Mouse (Mus musculus) heart, embryonic 12.5 days (tissue): ENCODE data around the gene Nlrc5. TPM values are rescaled to one million over a fixed set of nuclear protein-coding genes. Genes with fewer than 3 reads are reported as not detected.

Source experiments
- ATAC-seq: fragments of 200-750 bp; cut with Nextera tagmentation; 2 replicates; pipeline ENCODE4 v1.8.0; 2017; ENCODE audit warnings: moderate TSS enrichment, moderate library complexity; ENCODE audit not compliant: insufficient number of reproducible peaks, low FRiP score
- H3K27ac ChIP-seq: fragments of 300-500 bp; sonication (generic); 2 replicates; pipeline ENCODE4 v1.5.1; 2016; ENCODE audit warnings: mild to moderate bottlenecking, moderate library complexity; ENCODE audit not compliant: poor library complexity, severe bottlenecking
- H3K27me3 ChIP-seq: fragments of 300-500 bp; sonication (generic); replicated peaks from 2 replicates; pipeline ENCODE4 v1.6.1; 2016; ENCODE audit warnings: mild to moderate bottlenecking, moderate library complexity
- H3K36me3 ChIP-seq: fragments of 300-500 bp; sonication (generic); 2 replicates; pipeline ENCODE4 v1.6.1; 2016; ENCODE audit warnings: mild to moderate bottlenecking, moderate library complexity
- H3K4me1 ChIP-seq: fragments of 300-500 bp; sonication (generic); replicated peaks from 2 replicates; pipeline ENCODE4 v1.6.1; 2016; ENCODE audit warnings: mild to moderate bottlenecking
- H3K4me2 ChIP-seq: fragments of 300-500 bp; sonication (generic); 2 replicates; pipeline ENCODE4 v1.6.1; 2016; ENCODE audit warnings: mild to moderate bottlenecking, moderate library complexity
- H3K4me3 ChIP-seq: fragments of 300-500 bp; sonication (generic); 2 replicates; pipeline ENCODE4 v1.5.1; 2016; ENCODE audit warnings: mild to moderate bottlenecking
- H3K9ac ChIP-seq: fragments of 300-500 bp; sonication (generic); 2 replicates; pipeline ENCODE4 v1.6.1; 2016; ENCODE audit warnings: mild to moderate bottlenecking, moderate library complexity
- H3K9me3 ChIP-seq: fragments of 300-500 bp; sonication (generic); replicated peaks from 2 replicates; pipeline ENCODE4 v1.6.1; 2016; ENCODE audit warnings: mild to moderate bottlenecking, moderate library complexity
- WGBS: fragments of 180-500 bp; shearing (Covaris S2); methylation state at CpG from one replicate; pipeline ENCODE4 v1.1.7; 2016; 5-methylcytosine and 5-hydroxymethylcytosine counted together
- polyA plus RNA-seq: library from polyadenylated mRNA; unstranded; fragments of >200 nt; fragmentation: Nextera tagmentation; extraction: Ambion mirVana; gene quantifications from 2 replicates; pipeline ENCODE4 v1.2.1, GENCODE M21; 2016

Gene Nlrc5
- polyA plus RNA-seq, 1 experiment from 2014 or later = 0.08 TPM

DNA sequence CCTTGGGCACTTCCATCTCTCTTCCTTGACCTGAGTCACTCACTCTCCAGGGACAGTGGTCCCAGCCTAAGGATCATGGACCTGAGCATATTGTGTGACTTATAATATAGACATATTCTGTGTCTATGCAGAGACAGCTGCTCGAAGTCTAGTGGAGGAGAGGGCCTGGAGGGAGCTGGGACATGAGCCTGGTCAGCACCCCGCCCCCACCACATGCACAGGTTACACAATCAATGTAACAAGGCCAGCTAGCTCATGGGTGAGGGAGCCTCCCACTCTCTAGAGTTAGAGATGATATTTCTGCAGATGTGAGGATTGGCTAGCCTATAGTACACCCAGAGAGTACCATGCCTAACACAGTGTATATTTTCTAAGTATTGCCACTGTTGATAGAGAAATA lies 36.6 kb downstream of the Nlrc5 start:
- no peak for ATAC-seq
- 65% methylated on average over 2 of the region's 2 CpGs for WGBS
- no peak overlapping the region for H3K4me3 ChIP-seq

DNA sequence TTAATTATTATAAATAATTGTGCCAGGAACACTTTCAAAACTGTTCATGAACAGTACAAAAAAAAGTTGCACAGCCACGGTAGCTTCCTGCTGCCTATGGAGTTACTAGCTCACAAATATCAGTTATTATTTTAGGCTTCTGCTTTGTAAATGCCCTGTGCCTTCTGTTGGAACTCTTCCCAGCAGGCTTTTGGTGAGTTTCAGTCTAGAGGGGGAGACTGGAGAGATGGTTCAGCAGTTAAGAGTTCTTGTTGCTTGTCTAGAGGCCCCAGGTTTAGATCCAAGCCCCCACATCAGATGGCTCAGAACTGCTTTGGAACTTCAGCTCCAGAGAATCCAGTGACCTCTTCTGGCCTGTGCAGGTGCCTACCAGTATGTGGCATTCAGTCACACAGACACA lies 37.1 kb downstream of the Nlrc5 start:
- Histone ChIP-seq H3K4me3 (no peak overlapping the region), H3K36me3 (no peaks in the 10 kb centered on the region), H3K9me3 (no peaks in the 10 kb centered on the region), H3K27ac (no peak overlapping the region), H3K4me1 (no peaks in the 10 kb centered on the region), H3K9ac (no peak overlapping the region), H3K27me3 (no peaks in the 10 kb centered on the region; the same call in none of the 2 replicates), H3K4me2 (no peak overlapping the region)
- 79% methylated on average over 1 of the region's 1 CpGs for WGBS
- no peak for ATAC-seq

More for the DNA sequence above, 36.6 kb downstream of the Nlrc5 start:
- Histone ChIP-seq H3K4me1 (no peaks in the 10 kb centered on the region), H3K4me2 (no peak overlapping the region), H3K36me3 (no peaks in the 10 kb centered on the region), H3K9me3 (no peaks in the 10 kb centered on the region), H3K27ac (no peak overlapping the region), H3K27me3 (no peaks in the 10 kb centered on the region; the same call in none of the 2 replicates), H3K9ac (no peak overlapping the region)

DNA sequence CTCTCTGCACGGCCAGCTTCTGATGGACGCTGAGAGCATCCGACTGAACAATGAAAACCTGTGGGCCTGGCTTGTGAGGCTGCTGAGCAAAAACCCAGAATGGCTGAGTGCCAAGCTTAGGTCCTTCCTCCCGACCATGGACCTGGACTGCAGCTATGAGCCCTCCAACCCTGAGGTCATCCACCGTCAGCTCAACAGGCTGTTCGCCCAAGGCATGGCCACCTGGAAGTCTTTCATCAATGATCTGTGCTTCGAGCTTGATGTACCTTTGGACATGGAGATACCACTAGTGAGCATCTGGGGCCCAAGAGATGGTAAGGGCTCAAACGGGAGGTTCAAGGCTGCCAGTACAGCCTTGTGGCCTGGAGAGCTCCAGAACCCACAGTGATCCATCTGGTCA lies 38.6 kb downstream of the Nlrc5 start:
- H3K4me1 ChIP-seq = no peaks in the 10 kb centered on the region
- ATAC-seq = no peak
- no peaks in the 10 kb centered on the region for H3K9me3 ChIP-seq
- no peak overlapping the region for H3K4me2 ChIP-seq
- peaks cover 6% of the 10 kb centered on the region for H3K27me3 ChIP-seq
- no peak overlapping the region for H3K27ac ChIP-seq
- H3K9ac ChIP-seq = no peak overlapping the region
- H3K4me3 ChIP-seq = no peak overlapping the region
- no peaks in the 10 kb centered on the region for H3K36me3 ChIP-seq
- 77% methylated on average over 8 of the region's 8 CpGs for WGBS

DNA sequence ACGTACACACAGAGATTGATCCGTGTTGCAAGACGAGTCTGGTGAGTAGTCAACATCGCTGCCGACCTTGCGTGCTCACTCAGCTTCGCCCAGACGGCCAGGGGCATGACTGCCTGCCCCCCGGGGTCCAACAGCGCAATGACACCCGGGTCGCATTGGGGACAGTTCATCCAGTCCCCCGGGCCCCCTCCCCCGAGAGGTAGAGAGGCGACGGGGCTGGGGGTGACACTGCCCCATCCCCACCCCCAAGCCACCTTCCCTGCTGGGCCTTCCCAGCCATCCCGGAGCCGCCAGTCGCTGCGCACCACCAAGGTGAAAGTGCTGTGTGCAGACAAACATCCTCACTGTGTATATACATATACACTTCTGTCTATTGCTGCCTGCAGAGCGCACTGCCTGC lies 39.3 kb downstream of the Nlrc5 start:
- Histone ChIP-seq H3K4me3 (no peak overlapping the region), H3K27ac (no peak overlapping the region), H3K36me3 (no peaks in the 10 kb centered on the region)

DNA sequence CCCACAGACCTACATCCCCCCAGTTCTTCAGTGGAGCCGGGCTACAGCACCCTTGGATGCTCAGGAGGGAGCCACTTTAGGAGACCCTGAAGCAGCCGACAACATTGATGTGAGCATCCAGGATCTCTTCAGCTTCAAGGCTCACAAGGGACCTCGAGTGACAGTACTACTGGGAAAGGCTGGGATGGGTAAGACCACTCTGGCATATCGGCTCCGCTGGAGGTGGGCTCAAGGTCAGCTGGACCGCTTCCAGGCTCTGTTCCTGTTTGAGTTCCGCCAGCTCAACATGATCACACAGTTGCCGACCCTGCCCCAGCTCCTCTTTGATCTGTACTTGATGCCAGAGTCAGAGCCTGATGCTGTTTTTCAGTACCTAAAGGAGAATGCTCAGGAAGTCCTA lies 41.6 kb downstream of the Nlrc5 start:
- Histone ChIP-seq H3K36me3 (no peaks in the 10 kb centered on the region), H3K4me3 (no peak overlapping the region), H3K9ac (no peak overlapping the region), H3K4me1 (no peaks in the 10 kb centered on the region), H3K9me3 (no peaks in the 10 kb centered on the region), H3K27ac (no peak overlapping the region), H3K4me2 (no peak overlapping the region), H3K27me3 (peaks cover 16% of the 10 kb centered on the region)
- no peak for ATAC-seq
- 71% methylated on average over 8 of the region's 8 CpGs for WGBS

More for the DNA sequence above, 39.3 kb downstream of the Nlrc5 start:
- ATAC-seq = no peak
- peaks cover 6% of the 10 kb centered on the region for H3K27me3 ChIP-seq
- 66% methylated on average over 21 of the region's 21 CpGs for WGBS
- H3K9ac ChIP-seq = no peak overlapping the region
- no peaks in the 10 kb centered on the region for H3K9me3 ChIP-seq
- H3K4me2 ChIP-seq = no peak overlapping the region
- H3K4me1 ChIP-seq = no peaks in the 10 kb centered on the region

DNA sequence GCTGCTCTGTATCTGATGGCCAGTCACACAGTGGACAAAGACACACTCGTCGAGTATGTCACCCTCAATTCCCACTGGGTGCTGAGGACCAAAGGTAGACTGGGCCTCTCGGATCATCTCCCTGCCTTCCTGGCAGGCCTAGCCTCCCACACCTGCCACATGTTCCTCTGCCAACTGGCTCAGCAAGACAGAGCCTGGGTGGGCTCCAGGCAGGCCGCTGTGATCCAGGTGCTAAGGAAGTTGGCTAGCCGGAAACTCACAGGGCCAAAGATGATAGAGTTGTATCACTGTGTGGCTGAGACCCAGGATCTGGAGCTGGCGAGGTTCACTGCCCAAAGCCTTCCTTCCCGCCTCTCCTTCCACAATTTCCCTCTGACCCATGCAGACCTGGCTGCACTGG lies 42.7 kb downstream of the Nlrc5 start:
- Histone ChIP-seq H3K27me3 (peaks cover 21% of the 10 kb centered on the region), H3K9me3 (no peaks in the 10 kb centered on the region), H3K27ac (no peak overlapping the region), H3K4me1 (no peaks in the 10 kb centered on the region), H3K9ac (no peak overlapping the region), H3K4me3 (no peak overlapping the region), H3K36me3 (no peaks in the 10 kb centered on the region), H3K4me2 (no peak overlapping the region)
- no peak for ATAC-seq
- WGBS = 69% methylated on average over 7 of the region's 7 CpGs

DNA sequence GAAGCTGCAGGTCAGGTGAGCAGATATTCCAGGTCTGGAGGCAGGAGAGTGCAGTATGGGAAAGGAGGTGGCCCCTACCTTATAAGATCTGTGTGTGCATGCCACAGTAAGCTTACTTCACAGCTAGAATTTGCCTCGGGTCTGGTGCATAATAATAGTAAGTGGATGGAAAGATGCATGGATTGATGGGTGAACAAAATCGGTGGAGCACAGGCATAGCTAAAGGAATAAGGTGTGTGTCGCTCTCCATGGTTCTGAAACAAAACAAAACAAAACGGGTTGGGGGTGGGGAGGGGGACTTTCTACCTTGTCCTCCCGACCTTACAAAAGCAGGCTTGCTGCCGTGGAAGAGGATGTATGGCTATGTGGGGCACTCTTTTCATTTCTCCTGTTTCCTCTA lies 47.9 kb downstream of the Nlrc5 start:
- no peak overlapping the region for H3K4me2 ChIP-seq
- H3K9me3 ChIP-seq = no peaks in the 10 kb centered on the region
- WGBS = 5% methylated on average over 6 of the region's 6 CpGs
- H3K4me3 ChIP-seq = no peak overlapping the region
- H3K27ac ChIP-seq = no peak overlapping the region
- peaks cover 38% of the 10 kb centered on the region for H3K27me3 ChIP-seq
- H3K4me1 ChIP-seq = no peaks in the 10 kb centered on the region
- no peak overlapping the region for H3K9ac ChIP-seq
- no peak for ATAC-seq
- H3K36me3 ChIP-seq = no peaks in the 10 kb centered on the region

DNA sequence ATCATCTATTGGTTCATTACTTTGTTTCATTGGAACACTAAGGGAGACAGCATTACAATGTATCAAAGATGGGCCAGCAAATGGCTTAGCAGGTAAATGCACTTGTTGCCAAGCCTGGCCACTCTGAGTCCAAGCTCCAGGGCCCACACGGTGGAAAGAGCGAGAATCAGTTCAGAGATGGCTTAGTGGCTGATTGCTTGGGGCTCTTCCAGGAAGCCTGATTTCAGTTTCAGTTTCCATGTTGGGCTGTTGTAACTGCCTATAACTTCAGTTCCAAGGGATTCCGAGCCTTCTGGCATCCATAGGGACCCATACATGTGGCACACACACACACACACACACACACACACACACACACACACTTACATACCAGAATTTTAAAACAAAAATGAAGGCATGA lies 51.1 kb downstream of the Nlrc5 start:
- H3K27me3 ChIP-seq = peaks cover 31% of the 10 kb centered on the region
- no peak for ATAC-seq
- no peaks in the 10 kb centered on the region for H3K9me3 ChIP-seq
- H3K4me1 ChIP-seq = no peaks in the 10 kb centered on the region
- WGBS = 65% methylated on average over 3 of the region's 3 CpGs
- H3K27ac ChIP-seq = no peak overlapping the region
- H3K9ac ChIP-seq = no peak overlapping the region
- no peak overlapping the region for H3K4me3 ChIP-seq
- H3K4me2 ChIP-seq = no peak overlapping the region
- H3K36me3 ChIP-seq = no peaks in the 10 kb centered on the region

DNA sequence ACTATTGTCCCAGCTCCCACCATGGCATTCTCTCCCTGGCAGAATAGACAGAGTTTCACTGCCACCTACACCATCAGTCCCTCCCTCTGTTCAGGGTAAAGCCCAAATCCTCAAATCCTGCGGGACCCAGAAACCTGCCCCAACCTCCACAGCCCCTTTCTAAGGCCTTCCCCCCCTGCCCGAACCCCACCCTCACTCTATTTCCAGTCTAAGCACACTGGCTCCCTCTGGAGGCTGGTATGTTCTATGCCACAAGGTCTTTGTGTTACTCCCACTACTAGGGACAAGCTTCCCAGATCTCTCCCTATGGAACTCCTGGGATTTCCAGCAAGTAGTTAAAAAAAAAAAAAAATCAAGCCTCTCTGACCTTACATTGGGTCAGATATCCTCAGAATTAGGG lies 51.7 kb downstream of the Nlrc5 start:
- no peak overlapping the region for H3K9ac ChIP-seq
- no peaks in the 10 kb centered on the region for H3K9me3 ChIP-seq
- peaks cover 32% of the 10 kb centered on the region for H3K27me3 ChIP-seq
- no peak overlapping the region for H3K27ac ChIP-seq
- H3K36me3 ChIP-seq = no peaks in the 10 kb centered on the region
- no peak for ATAC-seq
- H3K4me2 ChIP-seq = no peak overlapping the region
- 20% methylated on average over 2 of the region's 2 CpGs for WGBS
- H3K4me3 ChIP-seq = no peak overlapping the region
- no peaks in the 10 kb centered on the region for H3K4me1 ChIP-seq

DNA sequence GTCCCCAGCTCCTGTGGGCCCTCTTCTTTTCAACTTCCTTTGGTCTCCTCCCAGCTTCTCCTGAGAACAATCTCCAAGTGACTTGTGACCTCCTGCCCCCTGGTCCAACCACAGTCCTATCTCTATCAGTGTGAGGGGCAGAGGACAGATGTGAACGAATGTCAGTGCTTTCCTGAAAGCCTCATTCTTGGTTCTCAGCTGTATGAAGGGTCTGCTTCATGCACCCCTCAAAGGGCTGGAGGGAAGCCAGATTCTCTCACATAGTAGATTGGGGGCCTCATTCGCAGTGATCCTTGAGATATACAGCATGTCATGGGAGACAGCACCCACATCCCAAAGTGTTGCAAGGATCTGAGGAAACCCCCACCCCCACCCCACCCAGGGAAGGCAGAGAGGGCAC lies 53.9 kb downstream of the Nlrc5 start:
- peaks cover 23% of the 10 kb centered on the region for H3K27me3 ChIP-seq
- no peak for ATAC-seq
- 43% methylated on average over 2 of the region's 2 CpGs for WGBS
- H3K27ac ChIP-seq = no peak overlapping the region
- peaks cover 4% of the 10 kb centered on the region; the same call in 1 of the 2 replicates for H3K4me1 ChIP-seq
- H3K36me3 ChIP-seq = no peaks in the 10 kb centered on the region
- H3K4me2 ChIP-seq = no peak overlapping the region
- no peaks in the 10 kb centered on the region for H3K9me3 ChIP-seq
- H3K9ac ChIP-seq = no peak overlapping the region
- H3K4me3 ChIP-seq = no peak overlapping the region

DNA sequence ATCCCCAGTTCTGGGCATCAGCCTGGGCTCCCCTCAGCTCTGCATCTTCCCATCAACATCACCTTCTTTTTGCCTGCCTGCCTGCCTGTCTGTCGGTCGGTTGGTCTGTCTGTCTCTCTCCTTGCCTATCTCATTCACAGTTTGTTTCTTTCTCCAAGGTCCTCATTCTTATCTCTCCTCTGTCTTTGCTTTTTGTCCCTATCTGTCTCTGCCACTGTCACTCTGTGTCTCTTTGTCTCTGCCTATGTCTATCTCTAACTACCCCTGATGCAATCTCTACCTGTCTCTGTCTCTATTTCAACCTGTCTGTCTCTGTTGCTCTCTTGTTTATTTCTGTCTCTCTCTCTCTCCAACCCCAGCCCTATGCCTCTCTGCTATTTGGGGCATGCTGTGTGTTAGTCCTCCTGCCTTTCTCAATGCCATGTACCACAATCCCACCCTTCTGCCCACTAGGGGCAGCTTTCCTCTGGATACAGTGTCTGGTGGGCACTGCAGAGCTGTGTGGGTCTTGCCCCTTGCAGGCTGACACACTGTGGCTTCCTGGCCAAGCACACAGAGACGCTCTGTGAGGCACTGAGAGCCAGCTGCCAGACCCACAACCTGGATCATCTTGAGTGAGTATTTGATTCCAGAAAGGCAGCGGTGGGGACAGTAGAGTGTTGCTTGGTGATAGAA lies 55.8 kb downstream of the Nlrc5 start:
- Histone ChIP-seq H3K27me3 (peaks cover 23% of the 10 kb centered on the region), H3K4me2 (no peak overlapping the region), H3K9me3 (no peaks in the 10 kb centered on the region), H3K4me3 (no peak overlapping the region), H3K27ac (no peak overlapping the region), H3K9ac (no peak overlapping the region), H3K4me1 (peaks cover 4% of the 10 kb centered on the region; the same call in 1 of the 2 replicates), H3K36me3 (no peaks in the 10 kb centered on the region)
- 48% methylated on average over 4 of the region's 4 CpGs for WGBS
- no peak for ATAC-seq
